Mouse (Mus musculus): Measurements from ENCODE around the gene Kirrel3.

Gene Kirrel3

GRCm38 (mm10) chr9:34507164-34507563 is 21.5 kb downstream of the Kirrel3 start:
- DNase-seq (ENCODE audit: low read depth) = no peak

- DNase-seq (ENCODE audit: low read depth) = no peak
These were observed 33.2 kb downstream of the Kirrel3 start for GRCm38 (mm10) chr9:34518861-34519260.

GRCm38 (mm10) chr9:34520234-34520950 is 34.7 kb downstream of the Kirrel3 start:
- DNase-seq (ENCODE audit: low read depth) = no peak

GRCm38 (mm10) chr9:34525695-34526094 is 40.0 kb downstream of the Kirrel3 start:
- no peak for DNase-seq (ENCODE audit: low read depth)

GRCm38 (mm10) chr9:34538591-34539335 is 53.1 kb downstream of the Kirrel3 start:
- DNase-seq (ENCODE audit: low read depth) = peak; percentile 33

GRCm38 (mm10) chr9:34541908-34542307 is 56.2 kb downstream of the Kirrel3 start:
- no peak for DNase-seq (ENCODE audit: low read depth)

- no peak for DNase-seq (ENCODE audit: low read depth)
These were observed 70.0 kb downstream of the Kirrel3 start for GRCm38 (mm10) chr9:34555699-34556098.

GRCm38 (mm10) chr9:34557846-34558245 is 72.2 kb downstream of the Kirrel3 start:
- peak; percentile 18 for DNase-seq (ENCODE audit: low read depth)

GRCm38 (mm10) chr9:34558291-34558899 is 72.7 kb downstream of the Kirrel3 start:
- no peak for DNase-seq (ENCODE audit: low read depth)

- DNase-seq (ENCODE audit: low read depth) = no peak
These were observed 73.4 kb downstream of the Kirrel3 start for GRCm38 (mm10) chr9:34559102-34559501.

GRCm38 (mm10) chr9:34561281-34561680 is 75.6 kb downstream of the Kirrel3 start:
- no peak for DNase-seq (ENCODE audit: low read depth)

- DNase-seq (ENCODE audit: low read depth) = no peak
These were observed 76.8 kb downstream of the Kirrel3 start for GRCm38 (mm10) chr9:34562437-34563000.

- no peak for DNase-seq (ENCODE audit: low read depth)
These were observed 88.2 kb downstream of the Kirrel3 start for GRCm38 (mm10) chr9:34573906-34574305.

- DNase-seq (ENCODE audit: low read depth) = no peak
These were observed 88.9 kb downstream of the Kirrel3 start for GRCm38 (mm10) chr9:34574611-34575010.

- no peak for DNase-seq (ENCODE audit: low read depth)
These were observed 93.5 kb downstream of the Kirrel3 start for GRCm38 (mm10) chr9:34579174-34579573.

- no peak for DNase-seq (ENCODE audit: low read depth)
These were observed 94.4 kb downstream of the Kirrel3 start for GRCm38 (mm10) chr9:34580059-34580458.

- DNase-seq (ENCODE audit: low read depth) = no peak
These were observed 96.8 kb downstream of the Kirrel3 start for GRCm38 (mm10) chr9:34582496-34582895.

- no peak for DNase-seq (ENCODE audit: low read depth)
These were observed 99.8 kb downstream of the Kirrel3 start for GRCm38 (mm10) chr9:34585487-34585886.

- no peak for DNase-seq (ENCODE audit: low read depth)
These were observed 100.4 kb downstream of the Kirrel3 start for GRCm38 (mm10) chr9:34586080-34586479.

GRCm38 (mm10) chr9:34589799-34590198 is 104.1 kb downstream of the Kirrel3 start:
- DNase-seq (ENCODE audit: low read depth) = no peak

GRCm38 (mm10) chr9:34592073-34592610 is 106.4 kb downstream of the Kirrel3 start:
- DNase-seq (ENCODE audit: low read depth) = no peak

GRCm38 (mm10) chr9:34593889-34594288 is 108.2 kb downstream of the Kirrel3 start:
- DNase-seq (ENCODE audit: low read depth) = no peak

Data from NIH3T3 (cell line).